Mouse (Mus musculus): ENCODE measurements around the gene Slc25a39. TPM values are rescaled to one million over a fixed set of nuclear protein-coding genes. Genes with fewer than 3 reads are reported as not detected.
"Not testable (repeated sequence)": the region's sequence is repeated elsewhere in the genome, so short reads cannot be mapped to it uniquely, and the experiment has no call there.

Gene Slc25a39
- total and polyA plus RNA-seq, 2 experiments = 181 to 1,099 TPM

DNA sequence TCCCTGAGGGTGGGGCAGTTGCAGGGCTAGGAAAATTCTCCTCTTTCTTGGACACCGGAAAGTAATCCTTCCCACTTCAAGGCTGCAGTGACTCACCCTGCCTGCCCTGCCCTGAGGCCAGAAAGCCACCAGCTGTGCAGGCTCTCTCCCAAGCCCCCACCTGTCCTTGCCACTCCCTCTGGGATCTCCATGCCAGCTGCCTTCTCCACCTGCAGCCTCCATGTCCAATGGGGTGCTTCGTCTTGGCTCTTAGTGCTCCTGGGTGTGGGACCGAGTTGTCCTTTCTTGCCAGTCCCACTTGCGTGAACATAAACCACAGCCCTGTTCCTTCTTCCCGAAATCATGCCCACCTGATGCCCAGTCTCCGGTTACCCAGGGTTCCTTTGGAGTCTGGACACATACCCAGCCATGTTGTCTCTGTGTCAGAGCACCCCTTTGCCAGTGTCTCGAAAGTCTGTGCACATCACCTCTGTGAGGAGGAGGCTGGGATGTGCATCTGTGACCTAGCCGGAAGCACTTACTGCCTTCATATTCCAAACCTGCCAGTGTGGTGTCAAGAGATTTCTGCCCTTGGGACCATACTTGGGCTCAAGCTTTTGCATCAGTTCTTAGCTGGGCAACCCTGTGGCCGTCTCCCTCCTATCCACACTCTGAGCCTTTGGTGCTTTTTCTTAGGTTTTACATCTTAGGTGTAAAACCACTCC lies 13.2 kb downstream of the Slc25a39 start:
- H3K79me2 ChIP-seq (ENCODE audit: control insufficient read depth, insufficient read depth, low read length) = no peaks in the 10 kb centered on the region
- no peak overlapping the region for H3K9ac ChIP-seq (ENCODE audit: low read depth, low read length)
- TF ChIP-seq CTCF (IDR thresholded peaks at IDR 0.05; ENCODE audit: low read depth, low read length) = no peak
- TF ChIP-seq POLR2A (IDR thresholded peaks at IDR 0.05; ENCODE audit: extremely low read depth, insufficient read depth, low read length) = no peak
- H3K36me3 ChIP-seq (ENCODE audit: control insufficient read depth, insufficient read depth, low read length) = no peaks in the 10 kb centered on the region
- H3K4me1 ChIP-seq (ENCODE audit: control insufficient read depth, insufficient read depth, low read length) = peaks cover 8% of the 10 kb centered on the region
- no peak overlapping the region for H3K27ac ChIP-seq (replicated peaks; ENCODE audit: insufficient read depth, low read depth, low read length)
- WGBS = 93% methylated on average over 9 of the region's 9 CpGs
- DNase-seq (ENCODE audit: extremely low read depth, low read depth, low spot score) = no peak
- no peaks in the 10 kb centered on the region for H3K27me3 ChIP-seq (ENCODE audit: control insufficient read depth, insufficient read depth, low read length)
- no peak overlapping the region for H3K4me3 ChIP-seq (ENCODE audit: insufficient read depth, low read depth, low read length)

DNA sequence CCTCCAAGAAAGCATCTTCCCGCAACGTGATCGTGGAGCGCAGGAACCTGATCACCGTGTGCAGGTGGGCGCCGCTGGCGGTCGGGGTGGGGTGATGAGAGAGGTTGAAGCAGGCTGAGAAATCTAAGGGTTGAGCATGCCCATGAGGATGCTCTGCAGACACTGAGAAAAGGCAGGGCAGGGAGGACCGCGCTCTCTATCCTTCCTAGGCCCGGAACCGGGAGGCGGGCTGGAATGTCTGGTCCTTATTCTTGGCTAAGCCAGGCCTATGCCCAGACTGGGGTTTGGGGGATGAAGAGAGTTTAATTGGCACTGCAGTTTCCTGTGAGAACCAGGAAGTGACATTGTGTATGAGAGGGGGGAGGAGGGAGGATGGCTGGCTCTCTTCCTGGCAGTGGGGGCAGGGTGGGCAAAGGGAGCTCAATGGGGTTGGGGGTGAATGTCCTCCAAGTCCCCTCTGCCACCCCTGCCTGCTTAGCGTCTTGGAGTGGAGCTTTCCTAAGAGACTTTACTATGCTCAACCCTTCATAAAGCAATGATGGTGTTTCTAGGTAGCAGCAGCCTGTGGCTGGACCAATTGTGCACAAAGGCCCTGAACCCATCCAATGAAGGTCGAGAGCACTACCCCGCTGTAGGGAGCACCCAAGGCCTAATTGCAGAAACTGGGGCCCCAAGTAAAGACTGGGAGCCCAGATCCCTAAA lies 13.9 kb downstream of the Slc25a39 start:
- H3K27me3 ChIP-seq (ENCODE audit: control insufficient read depth, insufficient read depth, low read length) = no peaks in the 10 kb centered on the region
- H3K9ac ChIP-seq (ENCODE audit: low read depth, low read length) = 0 out of 2 replicates have a peak overlapping the region, but pooled peaks have one; percentile 3
- H3K36me3 ChIP-seq (ENCODE audit: control insufficient read depth, insufficient read depth, low read length) = no peaks in the 10 kb centered on the region
- DNase-seq (ENCODE audit: extremely low read depth, low read depth, low spot score) = no peak
- H3K27ac ChIP-seq (replicated peaks; ENCODE audit: insufficient read depth, low read depth, low read length) = no peak overlapping the region
- H3K4me1 ChIP-seq (ENCODE audit: control insufficient read depth, insufficient read depth, low read length) = peaks cover 5% of the 10 kb centered on the region
- TF ChIP-seq CTCF (IDR thresholded peaks at IDR 0.05; ENCODE audit: low read depth, low read length) (no peak), POLR2A (IDR thresholded peaks at IDR 0.05; ENCODE audit: extremely low read depth, insufficient read depth, low read length) (no peak)
- 19% methylated on average over 17 of the region's 17 CpGs for WGBS
- H3K4me3 ChIP-seq (ENCODE audit: insufficient read depth, low read depth, low read length) = peak overlapping the region; percentile 0; the same call in 1 of the 2 replicates
- H3K79me2 ChIP-seq (ENCODE audit: control insufficient read depth, insufficient read depth, low read length) = no peaks in the 10 kb centered on the region

- DNase-seq (ENCODE audit: extremely low read depth, low read depth, low spot score) = peak; percentile 57
- peaks cover 5% of the 10 kb centered on the region for H3K4me1 ChIP-seq (ENCODE audit: control insufficient read depth, insufficient read depth, low read length)
- TF ChIP-seq POLR2A (IDR thresholded peaks at IDR 0.05; ENCODE audit: extremely low read depth, insufficient read depth, low read length) (no peak), CTCF (IDR thresholded peaks at IDR 0.05; ENCODE audit: low read depth, low read length) (no peak)
- no peaks in the 10 kb centered on the region for H3K27me3 ChIP-seq (ENCODE audit: control insufficient read depth, insufficient read depth, low read length)
- H3K36me3 ChIP-seq (ENCODE audit: control insufficient read depth, insufficient read depth, low read length) = no peaks in the 10 kb centered on the region
- peak within 1 kb of the TSS; percentile 77 for H3K9ac ChIP-seq (ENCODE audit: low read depth, low read length)
- peak within 1 kb of the TSS; percentile 72 for H3K4me3 ChIP-seq (ENCODE audit: insufficient read depth, low read depth, low read length)
- H3K27ac ChIP-seq (replicated peaks; ENCODE audit: insufficient read depth, low read depth, low read length) = peak within 1 kb of the TSS; percentile 99
- no peaks in the 10 kb centered on the region for H3K79me2 ChIP-seq (ENCODE audit: control insufficient read depth, insufficient read depth, low read length)
- WGBS = 2% methylated on average over 34 of the region's 34 CpGs
Observed at GRCm38 (mm10) chr11:102393238-102393634, 14.5 kb downstream of the Slc25a39 start, which contains the start of gene Rundc3a. TSS of gene Rundc3a (plus strand) at chr11:102393403.

DNA sequence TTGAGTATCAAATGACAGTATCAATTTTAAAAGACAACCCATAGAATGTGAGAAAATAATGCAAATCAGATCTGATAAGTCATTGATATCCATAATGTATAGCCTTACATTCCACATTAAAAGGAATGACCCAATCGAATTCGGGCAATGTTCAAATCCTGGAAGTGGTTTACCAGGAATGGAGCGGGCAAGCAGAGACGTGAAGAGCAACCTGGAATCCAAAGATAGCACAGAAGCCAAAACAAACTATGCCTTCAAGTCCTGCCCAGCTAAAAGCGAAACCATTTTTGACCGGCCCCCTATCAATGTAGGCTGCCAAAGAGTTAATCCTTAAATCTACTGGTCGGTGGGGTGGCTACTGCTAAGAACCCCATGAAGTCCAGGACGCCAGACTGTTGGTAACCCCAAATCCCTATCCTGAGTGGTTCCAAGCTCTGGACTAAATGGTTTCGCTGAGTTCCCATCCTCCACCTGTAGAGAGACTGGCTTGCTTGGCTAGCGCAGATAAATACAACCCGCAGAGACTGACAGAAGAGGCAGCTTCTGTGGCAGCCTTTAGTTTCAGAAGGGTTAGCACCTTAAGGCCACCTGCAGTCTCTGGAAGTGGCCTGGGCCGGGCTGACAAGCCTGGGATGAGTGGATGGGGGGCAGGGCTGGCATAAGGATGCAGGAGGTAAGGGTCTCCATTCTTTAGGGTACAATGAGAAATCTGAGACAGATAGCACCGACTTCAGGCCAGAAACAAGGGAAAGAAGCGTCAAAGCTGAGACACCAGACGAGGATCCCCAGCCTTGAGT lies 15.1 kb downstream of the Slc25a39 start:
- DNase-seq (ENCODE audit: extremely low read depth, low read depth, low spot score) = peak; percentile 87
- no peak for TF ChIP-seq CTCF (IDR thresholded peaks at IDR 0.05; ENCODE audit: low read depth, low read length)
- TF ChIP-seq POLR2A (IDR thresholded peaks at IDR 0.05; ENCODE audit: extremely low read depth, insufficient read depth, low read length) = no peak
- Histone ChIP-seq H3K27ac (replicated peaks; ENCODE audit: insufficient read depth, low read depth, low read length) (peak overlapping the region; percentile 99), H3K79me2 (ENCODE audit: control insufficient read depth, insufficient read depth, low read length) (no peaks in the 10 kb centered on the region), H3K36me3 (ENCODE audit: control insufficient read depth, insufficient read depth, low read length) (no peaks in the 10 kb centered on the region), H3K27me3 (ENCODE audit: control insufficient read depth, insufficient read depth, low read length) (no peaks in the 10 kb centered on the region), H3K4me1 (ENCODE audit: control insufficient read depth, insufficient read depth, low read length) (peaks cover 5% of the 10 kb centered on the region), H3K4me3 (ENCODE audit: insufficient read depth, low read depth, low read length) (peak overlapping the region; percentile 72), H3K9ac (ENCODE audit: low read depth, low read length) (peak overlapping the region; percentile 77)
- 5% methylated on average over 15 of the region's 15 CpGs for whole genome bisulfite sequencing

- H3K4me1 ChIP-seq (ENCODE audit: control insufficient read depth, insufficient read depth, low read length); H3K27ac ChIP-seq (replicated peaks; ENCODE audit: insufficient read depth, low read depth, low read length); H3K79me2 ChIP-seq (ENCODE audit: control insufficient read depth, insufficient read depth, low read length); H3K27me3 ChIP-seq (ENCODE audit: control insufficient read depth, insufficient read depth, low read length); H3K4me3 ChIP-seq (ENCODE audit: insufficient read depth, low read depth, low read length); H3K9ac ChIP-seq (ENCODE audit: low read depth, low read length); DNase-seq (ENCODE audit: extremely low read depth, low read depth, low spot score); H3K36me3 ChIP-seq (ENCODE audit: control insufficient read depth, insufficient read depth, low read length): not testable (repeated sequence)
- WGBS = 92% methylated on average over 4 of the region's 5 CpGs
Observed at GRCm38 (mm10) chr11:102389436-102389835, 18.3 kb downstream of the Slc25a39 start.
